Mouse (Mus musculus) embryonic fibroblast, embryonic 13.5 days (primary cell): ENCODE measurements at regions not wholly inside any gene's neighbourhood (a gene's known extent, or its start where the extent isn't known, plus 50 kb on each side); places are given as distances from the start of the nearest gene placed in this dataset.

Experiments
- H3K27ac ChIP-seq: 2 replicates; pipeline ENCODE4 v1.5.1; 2012; ENCODE audit warnings: low read length, control low read depth, inconsistent platforms; ENCODE audit not compliant: insufficient read depth
- H3K4me1 ChIP-seq: 2 replicates; pipeline ENCODE4 v1.6.1; 2011; ENCODE audit warnings: low read length; ENCODE audit not compliant: control insufficient read depth, insufficient read depth
- H3K4me3 ChIP-seq: 2 replicates; pipeline ENCODE4 v1.5.1; 2011; ENCODE audit warnings: mild to moderate bottlenecking, control low read depth, low read length; ENCODE audit not compliant: insufficient read depth
- CTCF ChIP-seq: IDR thresholded peaks from 2 replicates; pipeline ENCODE4 v1.5.1; 2011; ENCODE audit warnings: mild to moderate bottlenecking, control low read depth, low read length, moderate library complexity, borderline replicate concordance; ENCODE audit not compliant: insufficient read depth
- POLR2A ChIP-seq: IDR thresholded peaks from 2 replicates; pipeline ENCODE4 v1.6.1; 2011; ENCODE audit warnings: low read depth, mild to moderate bottlenecking, control low read depth, low read length, moderate library complexity

DNA sequence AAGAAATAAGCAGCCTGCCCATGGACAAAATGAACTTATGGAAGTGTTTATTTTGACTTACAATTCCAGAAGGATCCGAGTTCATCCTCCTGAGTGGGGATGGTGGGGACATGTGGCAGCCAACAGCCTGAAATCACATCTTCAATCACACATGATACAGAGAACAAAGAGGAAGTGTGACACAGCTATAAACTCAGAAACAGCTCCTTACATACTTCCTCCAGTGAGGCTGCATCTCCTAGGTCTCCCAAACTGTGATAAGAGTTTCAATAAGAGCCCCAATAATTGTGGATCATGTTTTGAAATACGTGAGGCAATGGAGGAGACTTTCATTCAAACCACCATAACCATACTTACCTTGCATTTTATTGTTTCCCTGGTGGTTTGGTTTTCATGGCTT lies 103.1 kb upstream of the Ccdc54 start:
- Histone ChIP-seq H3K4me1 (no peaks in the 10 kb centered on the region), H3K4me3 (no peak overlapping the region), H3K27ac (no peak overlapping the region)
- no peak for TF ChIP-seq POLR2A
- no peak for TF ChIP-seq CTCF

DNA sequence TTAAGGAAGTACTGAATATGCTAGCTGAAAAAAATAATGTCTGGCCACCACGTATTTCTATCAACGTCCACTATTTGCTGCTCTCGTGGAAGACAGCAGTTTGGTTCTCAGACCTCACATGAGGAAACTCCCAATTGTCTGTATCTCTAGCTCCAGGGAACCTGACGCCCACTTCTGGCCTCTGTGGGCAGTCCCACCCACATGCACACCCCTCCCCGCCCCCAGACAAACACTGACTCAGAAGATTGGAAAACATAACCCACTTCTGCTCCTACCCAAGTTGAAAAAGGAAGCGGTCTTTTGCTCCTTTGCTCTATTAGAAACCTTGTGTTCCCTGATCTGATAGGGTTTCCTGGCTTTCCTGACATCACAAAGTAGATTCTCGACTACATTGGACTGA lies 99.9 kb upstream of the Ccdc54 start:
- H3K27ac ChIP-seq, result no peak overlapping the region
- TF ChIP-seq CTCF (no peak), POLR2A (no peak)
- H3K4me1 ChIP-seq, result no peaks in the 10 kb centered on the region
- no peak overlapping the region for H3K4me3 ChIP-seq

DNA sequence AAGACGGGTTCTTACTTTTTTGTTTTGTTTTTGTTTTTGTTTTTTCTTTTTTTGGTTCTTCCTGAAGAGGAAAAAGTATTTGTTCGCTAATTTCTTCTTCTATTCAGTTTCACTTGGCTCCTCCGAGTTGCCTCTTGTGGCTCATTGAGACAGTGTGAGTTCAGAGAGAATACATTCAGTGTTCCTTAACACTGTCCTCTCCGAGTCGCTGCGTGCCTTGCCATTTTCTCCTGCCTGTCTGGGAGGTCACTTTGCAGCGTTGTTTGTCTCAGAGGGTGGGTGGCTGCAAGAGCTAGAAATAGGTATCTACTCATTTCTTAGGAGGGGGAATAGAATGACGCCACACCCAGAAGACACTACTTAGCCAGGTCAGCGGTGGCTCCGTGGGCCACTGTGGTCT lies 98.6 kb upstream of the Ccdc54 start:
- Histone ChIP-seq H3K4me1 (no peaks in the 10 kb centered on the region), H3K27ac (no peak overlapping the region), H3K4me3 (no peak overlapping the region)
- TF ChIP-seq POLR2A, result no peak
- TF ChIP-seq CTCF, result no peak

DNA sequence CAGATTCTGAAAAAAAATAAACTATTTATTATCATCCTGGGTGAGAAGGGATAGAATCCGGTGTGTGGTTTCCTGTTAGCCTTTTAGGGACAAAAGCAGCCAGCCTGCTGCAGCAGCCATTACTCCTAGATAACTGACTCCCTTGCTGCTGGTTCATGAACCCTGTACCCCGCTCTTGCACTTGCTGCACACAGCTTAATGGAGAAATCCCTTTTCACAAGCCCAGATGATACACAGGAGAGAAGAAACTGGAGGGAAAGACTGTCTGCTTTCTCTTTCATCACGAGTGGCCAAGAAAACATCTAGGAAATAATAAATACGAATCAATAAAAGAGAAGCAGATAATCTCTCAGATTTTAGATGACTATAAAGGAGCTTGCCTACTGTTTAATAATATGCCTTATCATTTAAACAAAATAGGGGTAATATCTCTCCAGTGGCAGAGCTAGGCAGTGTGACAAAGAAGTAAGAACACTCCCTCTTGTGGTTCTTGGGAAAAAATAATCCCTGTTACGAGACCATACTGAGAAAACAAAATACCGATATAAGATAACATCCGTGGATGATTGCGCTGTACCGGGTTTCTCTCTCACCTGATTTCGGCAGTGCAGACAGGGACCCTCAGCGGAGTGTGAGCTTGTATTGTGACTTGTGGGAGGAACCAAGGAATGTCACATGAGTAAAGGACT lies 98.0 kb upstream of the Ccdc54 start:
- Histone ChIP-seq H3K27ac (no peak overlapping the region), H3K4me1 (no peaks in the 10 kb centered on the region), H3K4me3 (no peak overlapping the region)
- TF ChIP-seq POLR2A (no peak), CTCF (no peak)

DNA sequence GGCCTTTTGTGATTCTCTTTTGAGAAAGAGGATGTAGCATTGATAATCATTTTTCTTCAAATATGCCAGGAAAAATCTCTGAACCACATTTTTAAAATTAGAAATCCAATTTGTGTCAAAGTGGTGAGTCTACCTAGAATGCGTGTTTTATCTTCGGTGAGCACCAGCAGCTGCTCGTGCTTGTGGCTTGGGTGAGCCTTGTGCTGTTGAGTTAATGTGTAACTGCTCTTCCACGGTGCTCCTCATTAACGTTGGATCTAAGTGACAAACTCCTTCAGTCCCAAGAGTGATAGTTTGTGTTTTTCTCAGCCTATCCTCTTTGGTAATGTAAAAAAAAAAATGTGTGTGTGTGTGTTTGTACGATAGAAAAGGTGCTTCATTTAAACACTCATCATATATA lies 88.7 kb upstream of the Ccdc54 start:
- Histone ChIP-seq H3K27ac (no peak overlapping the region), H3K4me1 (no peaks in the 10 kb centered on the region), H3K4me3 (no peak overlapping the region)
- TF ChIP-seq POLR2A, result no peak
- no peak for TF ChIP-seq CTCF

DNA sequence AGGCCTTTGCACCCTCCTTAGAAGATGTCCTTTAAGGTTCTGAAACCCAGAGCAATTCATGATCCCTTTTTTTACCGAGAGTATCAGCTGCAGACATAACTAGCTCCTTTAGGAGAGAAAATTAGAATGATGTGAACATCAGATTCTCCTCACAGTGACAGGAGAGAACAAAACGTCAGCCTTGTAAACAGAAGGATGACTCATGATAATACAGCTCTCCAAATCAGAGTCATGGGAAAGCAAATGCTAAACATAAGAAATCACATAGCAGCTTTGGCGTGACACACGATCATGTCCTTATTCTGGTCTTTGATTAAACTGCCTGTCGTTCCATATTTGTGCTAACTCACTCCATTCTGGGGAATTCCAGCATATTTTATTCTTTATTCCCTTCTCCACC lies 82.4 kb upstream of the Ccdc54 start:
- Histone ChIP-seq H3K4me1 (no peaks in the 10 kb centered on the region), H3K4me3 (no peak overlapping the region), H3K27ac (no peak overlapping the region)
- TF ChIP-seq POLR2A (no peak), CTCF (no peak)

DNA sequence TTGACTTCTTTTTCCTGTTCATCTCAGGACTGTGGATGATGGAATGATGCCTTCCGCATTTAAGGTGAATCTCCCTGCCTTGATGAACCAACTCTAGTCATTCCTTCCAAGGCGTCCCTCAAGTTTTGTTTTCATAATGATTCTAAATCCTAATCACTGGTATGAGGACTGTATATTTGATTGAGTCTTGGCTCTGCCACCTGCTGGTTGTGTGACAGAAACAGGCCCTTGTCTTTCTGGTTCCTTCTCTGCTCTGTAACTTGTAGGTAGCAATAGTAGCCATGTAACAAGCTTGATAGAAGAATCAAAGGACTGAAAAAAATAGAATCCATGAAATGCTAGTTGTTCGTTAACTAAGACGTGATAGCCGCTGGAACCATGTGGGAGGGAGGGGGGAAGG lies 81.8 kb upstream of the Ccdc54 start:
- TF ChIP-seq CTCF, result no peak
- TF ChIP-seq POLR2A, result no peak
- Histone ChIP-seq H3K4me1 (no peaks in the 10 kb centered on the region), H3K27ac (no peak overlapping the region), H3K4me3 (no peak overlapping the region)

DNA sequence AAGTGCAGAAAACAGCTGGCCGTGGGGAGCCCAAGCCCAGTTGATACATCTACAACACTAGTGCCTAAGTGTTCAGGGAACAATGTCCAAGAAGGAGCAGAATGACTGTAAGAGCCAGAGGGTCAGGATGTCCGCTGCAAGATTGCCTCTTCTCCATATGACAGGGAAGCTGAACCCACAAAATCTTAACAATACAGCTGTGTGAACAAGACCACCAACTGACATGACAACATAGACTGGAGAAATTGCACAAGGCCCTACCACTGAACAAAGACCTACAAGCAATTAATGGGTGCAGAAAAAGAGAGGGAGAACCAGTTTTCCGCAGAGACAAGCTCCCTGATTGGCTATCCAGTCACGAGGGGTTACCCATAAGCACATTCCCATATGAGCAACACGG lies 80.2 kb upstream of the Ccdc54 start:
- H3K4me3 ChIP-seq, result no peak overlapping the region
- no peak overlapping the region for H3K27ac ChIP-seq
- no peak for TF ChIP-seq CTCF
- no peak for TF ChIP-seq POLR2A
- H3K4me1 ChIP-seq, result no peaks in the 10 kb centered on the region

DNA sequence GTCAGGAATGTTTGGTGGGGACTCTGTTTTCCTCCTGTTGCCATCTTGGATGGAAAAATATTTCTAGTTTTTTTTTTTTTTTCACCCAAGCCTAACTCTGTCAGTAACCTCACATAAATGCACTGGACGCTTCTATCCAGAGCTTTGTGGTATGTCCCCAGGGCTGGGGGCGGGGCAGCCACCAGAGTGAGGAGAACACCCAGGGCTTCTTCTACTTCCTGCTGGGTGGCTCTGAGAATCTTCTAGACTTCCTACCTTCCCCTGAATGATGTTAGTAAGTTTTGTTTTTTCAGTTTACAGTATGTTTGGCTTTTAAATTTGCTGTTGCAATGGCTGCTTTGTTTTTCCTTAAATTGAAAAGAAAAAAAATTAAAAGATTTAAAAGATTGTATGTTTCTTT lies 73.3 kb upstream of the Ccdc54 start:
- TF ChIP-seq POLR2A, result no peak
- no peak for TF ChIP-seq CTCF
- Histone ChIP-seq H3K4me3 (no peak overlapping the region), H3K4me1 (no peaks in the 10 kb centered on the region), H3K27ac (no peak overlapping the region)
